Mouse (Mus musculus) heart, embryonic 16.5 days (tissue): Measurements from ENCODE around the gene Cwc25. TPM values are rescaled to one million over a fixed set of nuclear protein-coding genes. Genes with fewer than 3 reads are reported as not detected.
A peak's percentile ranks its signal among the peaks of the same experiment; 100 is the strongest.
"Not testable (repeated sequence)": the region's sequence is repeated elsewhere in the genome, so short reads cannot be mapped to it uniquely, and the experiment has no call there.

Source experiments
- ATAC-seq: fragments of 200-750 bp; cut with Nextera tagmentation; replicated peaks from 2 replicates; pipeline ENCODE4 v1.8.0; 2017; ENCODE audit warnings: moderate number of reproducible peaks; ENCODE audit not compliant: insufficient read depth, low FRiP score; ENCODE audit errors: extremely low read depth
- H3K27ac ChIP-seq: fragments of 300-500 bp; sonication (generic); 2 replicates; pipeline ENCODE4 v1.5.1; 2014; ENCODE audit warnings: mild to moderate bottlenecking, low read length, control low read depth, moderate library complexity
- H3K27me3 ChIP-seq: fragments of 300-500 bp; sonication (generic); 2 replicates; pipeline ENCODE4 v1.6.1; 2014; ENCODE audit warnings: low read length, mixed read lengths; ENCODE audit not compliant: control insufficient read depth, insufficient read depth
- H3K36me3 ChIP-seq: fragments of 300-500 bp; sonication (generic); 2 replicates; pipeline ENCODE4 v1.6.1; 2014; ENCODE audit not compliant: control insufficient read depth, insufficient read depth
- H3K4me1 ChIP-seq: fragments of 300-500 bp; sonication (generic); 2 replicates; pipeline ENCODE4 v1.6.1; 2014; ENCODE audit warnings: low read length, mixed read lengths; ENCODE audit not compliant: control insufficient read depth, insufficient read depth
- H3K4me2 ChIP-seq: fragments of 300-500 bp; sonication (generic); 2 replicates; pipeline ENCODE4 v1.6.1; 2014; ENCODE audit warnings: low read depth, mild to moderate bottlenecking, control low read depth, low read length
- H3K4me3 ChIP-seq: fragments of 300-500 bp; sonication (generic); 2 replicates; pipeline ENCODE4 v1.5.1; 2014; ENCODE audit warnings: mild to moderate bottlenecking, control low read depth, low read length
- H3K9ac ChIP-seq: fragments of 300-500 bp; sonication (generic); 2 replicates; pipeline ENCODE4 v1.6.1; 2014; ENCODE audit warnings: low read length, control low read depth
- H3K9me3 ChIP-seq: fragments of 300-500 bp; sonication (generic); replicated peaks from 2 replicates; pipeline ENCODE4 v1.6.1; 2016; ENCODE audit warnings: low read length; ENCODE audit not compliant: control insufficient read depth
- WGBS: fragments of 180-500 bp; shearing (Covaris S2); extraction: QIAGEN DNeasy Blood & Tissue Kit; methylation state at CpG from one replicate; pipeline ENCODE4 v1.1.7; 2014; 5-methylcytosine and 5-hydroxymethylcytosine counted together
- polyA plus RNA-seq: library from polyadenylated mRNA; unstranded; fragments of >200 nt; fragmentation: Nextera tagmentation; extraction: Ambion mirVana; gene quantifications from 2 replicates; pipeline ENCODE4 v1.2.1, GENCODE M21; 2015

Cwc25 gene
- polyA plus RNA-seq, 1 experiment from 2014 or later = 12.5 TPM

GRCm38 (mm10) chr11:97797369-97798082, 31.2 kb upstream of the Cwc25 start:
- ATAC-seq = no peak
- Histone ChIP-seq H3K36me3 (no peaks in the 10 kb centered on the region), H3K27me3 (no peaks in the 10 kb centered on the region), H3K4me1 (peaks cover 20% of the 10 kb centered on the region), H3K4me3 (no peak overlapping the region), H3K9me3 (no peaks in the 10 kb centered on the region; the same call in 1 of the 2 replicates), H3K27ac (no peak overlapping the region), H3K4me2 (no peak overlapping the region), H3K9ac (no peak overlapping the region)
- 54% methylated on average over 15 of the region's 15 CpGs for WGBS

GRCm38 (mm10) chr11:97796910-97797309, 30.6 kb upstream of the Cwc25 start:
- Histone ChIP-seq H3K9ac (no peak overlapping the region), H3K4me3 (no peak overlapping the region), H3K36me3 (no peaks in the 10 kb centered on the region), H3K27ac (no peak overlapping the region), H3K4me2 (no peak overlapping the region), H3K27me3 (no peaks in the 10 kb centered on the region), H3K4me1 (peaks cover 14% of the 10 kb centered on the region), H3K9me3 (no peaks in the 10 kb centered on the region; the same call in 1 of the 2 replicates)
- ATAC-seq = no peak
- 7% methylated on average over 6 of the region's 6 CpGs for WGBS

- H3K4me2 ChIP-seq = no peak overlapping the region
- no peak for ATAC-seq
- 0 out of 2 replicates have a peak, but pooled peaks cover under 1% of the 10 kb centered on the region for H3K4me1 ChIP-seq
- H3K27me3 ChIP-seq = no peaks in the 10 kb centered on the region
- H3K9ac ChIP-seq = no peak overlapping the region
- H3K27ac ChIP-seq = no peak overlapping the region
- H3K9me3 ChIP-seq = no peaks in the 10 kb centered on the region; the same call in 1 of the 2 replicates
- WGBS = 9% methylated on average over 2 of the region's 2 CpGs
- H3K36me3 ChIP-seq = no peaks in the 10 kb centered on the region
- H3K4me3 ChIP-seq = no peak overlapping the region
Observed at GRCm38 (mm10) chr11:97793165-97793564, 26.8 kb upstream of the Cwc25 start.

- H3K9me3 ChIP-seq, H3K27ac ChIP-seq: not testable (repeated sequence)
- WGBS = 75% methylated on average over 2 of the region's 2 CpGs
Observed at GRCm38 (mm10) chr11:97790778-97791438, 24.6 kb upstream of the Cwc25 start.

GRCm38 (mm10) chr11:97789727-97790126, 23.4 kb upstream of the Cwc25 start:
- no peak for ATAC-seq
- WGBS = 81% methylated on average over 5 of the region's 5 CpGs
- no peaks in the 10 kb centered on the region for H3K36me3 ChIP-seq
- H3K27ac ChIP-seq = no peak overlapping the region
- no peaks in the 10 kb centered on the region for H3K27me3 ChIP-seq
- H3K9ac ChIP-seq = no peak overlapping the region
- no peak overlapping the region for H3K4me2 ChIP-seq
- H3K9me3 ChIP-seq = no peaks in the 10 kb centered on the region; the same call in 1 of the 2 replicates
- no peak overlapping the region for H3K4me3 ChIP-seq
- H3K4me1 ChIP-seq = no peaks in the 10 kb centered on the region

More at GRCm38 (mm10) chr11:97790778-97791438, 24.6 kb upstream of the Cwc25 start:
- not testable (repeated sequence) for H3K27me3 ChIP-seq, H3K36me3 ChIP-seq, ATAC-seq, H3K9ac ChIP-seq, H3K4me1 ChIP-seq, H3K4me2 ChIP-seq, H3K4me3 ChIP-seq

- no peaks in the 10 kb centered on the region for H3K9me3 ChIP-seq
- peaks cover 3% of the 10 kb centered on the region; the same call in 1 of the 2 replicates for H3K4me1 ChIP-seq
- H3K4me3 ChIP-seq = no peak overlapping the region
- H3K9ac ChIP-seq = no peak overlapping the region
- H3K36me3 ChIP-seq = no peaks in the 10 kb centered on the region
- H3K27ac ChIP-seq = no peak overlapping the region
- WGBS = 90% methylated on average over 3 of the region's 3 CpGs
- ATAC-seq = no peak
- H3K27me3 ChIP-seq = no peaks in the 10 kb centered on the region
- no peak overlapping the region for H3K4me2 ChIP-seq
Observed at GRCm38 (mm10) chr11:97787961-97788360, 21.6 kb upstream of the Cwc25 start.

- WGBS = under 1% methylated on average over 10 of the region's 10 CpGs
- peak; percentile 6; the same call in 1 of the 2 replicates for ATAC-seq
- Histone ChIP-seq H3K9ac (peak overlapping the region; percentile 86), H3K27ac (peak overlapping the region; percentile 72), H3K27me3 (no peaks in the 10 kb centered on the region), H3K4me3 (peak overlapping the region; percentile 94), H3K4me1 (peaks cover 18% of the 10 kb centered on the region), H3K4me2 (peak overlapping the region; percentile 76), H3K9me3 (no peaks in the 10 kb centered on the region; the same call in 1 of the 2 replicates), H3K36me3 (peaks cover 30% of the 10 kb centered on the region)
Observed at GRCm38 (mm10) chr11:97782564-97782895, 16.2 kb upstream of the Cwc25 start.

- H3K9me3 ChIP-seq = no peaks in the 10 kb centered on the region; the same call in 1 of the 2 replicates
- peak within 1 kb of the TSS; percentile 86 for H3K4me2 ChIP-seq
- H3K4me1 ChIP-seq = peaks cover 18% of the 10 kb centered on the region
- peak within 1 kb of the TSS; percentile 97 for H3K9ac ChIP-seq
- under 1% methylated on average over 67 of the region's 67 CpGs for WGBS
- no peaks in the 10 kb centered on the region for H3K27me3 ChIP-seq
- ATAC-seq = peak; percentile 94
- peaks cover 36% of the 10 kb centered on the region for H3K36me3 ChIP-seq
- H3K27ac ChIP-seq = peak within 1 kb of the TSS; percentile 80
- H3K4me3 ChIP-seq = peak within 1 kb of the TSS; percentile 94
Observed at GRCm38 (mm10) chr11:97781832-97782563, 15.6 kb upstream of the Cwc25 start, which contains the start of gene Rpl23. TSS of gene Rpl23 (minus strand) at chr11:97782437.
